ENCODE assay signal across 11 mouse cellular contexts in genomic region chr10:13271716-13272115, GRCm38 (mm10).
"Had no signal": no experiment of that assay in that cellular context is flagged by ENCODE, and none has a peak within 500 bp of the region (broad histone marks: within the 10 kb centered on the region; RNA-seq: fewer than 3 reads in every experiment).

No protein-coding gene starts in this region.

- H3K4me1 ChIP-seq: midbrain, embryonic 13.5 days; stomach, embryonic 15.5 days had no signal

- DNase-seq: kidney, adult 2 months; kidney, postnatal 14 days; lung, embryonic 14.5 days; right cerebral cortex, postnatal 14 days; thymus, postnatal 36 days had no signal

- H3K4me2 ChIP-seq: kidney, embryonic 15.5 days; lung, embryonic 14.5 days; midbrain, embryonic 13.5 days; stomach, embryonic 15.5 days had no signal

- H3K4me3 ChIP-seq: kidney, embryonic 15.5 days; left cerebral cortex, adult 2 months; midbrain, embryonic 13.5 days; stomach, embryonic 15.5 days had no signal

- H3K36me3 ChIP-seq: midbrain, embryonic 13.5 days had no signal

- H3K27me3 ChIP-seq: kidney, embryonic 15.5 days; midbrain, embryonic 13.5 days; stomach, embryonic 15.5 days had no signal

- H3K9me3 ChIP-seq: kidney, embryonic 15.5 days; midbrain, embryonic 13.5 days; stomach, embryonic 15.5 days had no signal

- H3K27ac ChIP-seq: kidney, embryonic 15.5 days; left cerebral cortex, adult 2 months; liver, embryonic 14.5 days; midbrain, embryonic 13.5 days; stomach, embryonic 15.5 days had no signal

- H3K9ac ChIP-seq: kidney, embryonic 15.5 days; liver, embryonic 14.5 days; lung, embryonic 14.5 days; midbrain, embryonic 13.5 days; stomach, embryonic 15.5 days had no signal

- ATAC-seq: intestine, embryonic 16.5 days; midbrain, embryonic 13.5 days had no signal
